Mouse (Mus musculus) gastrocnemius, postnatal 10 days (tissue): ENCODE data around the gene Crk. TPM values are rescaled to one million over a fixed set of nuclear protein-coding genes. Genes with fewer than 3 reads are reported as not detected.

Experiments used
- DNase-seq: peaks from one replicate; pipeline ENCODE4 v3.0.0; 2021; ENCODE audit warnings: mixed read lengths
- total RNA-seq, 2 experiments: library from RNA; stranded (reverse); gene quantifications; 2 replicates each; pipeline ENCODE4 v1.2.3; 2021

The Crk gene
- total RNA-seq, 2 experiments from 2014 or later = 53.0 to 59.8 TPM

GRCm38 (mm10) chr11:75738477-75738821 is 59.4 kb downstream of the Crk start:
- no peak for DNase-seq

GRCm38 (mm10) chr11:75740204-75740603 is 61.1 kb downstream of the Crk start:
- DNase-seq = no peak

GRCm38 (mm10) chr11:75741615-75742014 is 62.6 kb downstream of the Crk start:
- DNase-seq = no peak

DNA sequence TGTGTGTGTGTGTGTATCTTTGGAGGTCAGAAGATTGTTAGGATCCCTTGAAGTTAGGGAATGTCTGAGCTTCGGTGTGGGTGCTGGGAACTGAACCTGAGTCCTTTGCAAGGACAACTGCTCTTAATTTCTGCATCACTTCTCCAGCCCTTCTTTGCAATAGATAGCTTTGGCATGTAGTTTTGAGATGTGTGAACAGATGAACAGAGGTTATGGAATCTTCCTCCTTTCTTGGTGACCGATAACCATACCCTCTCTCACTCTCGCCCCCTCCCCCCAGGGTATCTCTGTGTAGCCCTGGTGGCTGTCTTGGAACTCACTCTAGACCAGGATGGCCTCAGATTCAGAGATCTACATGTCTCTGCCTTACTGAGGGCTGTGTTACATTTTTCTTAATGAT is 65.7 kb downstream of the Crk start:
- no peak for DNase-seq

DNA sequence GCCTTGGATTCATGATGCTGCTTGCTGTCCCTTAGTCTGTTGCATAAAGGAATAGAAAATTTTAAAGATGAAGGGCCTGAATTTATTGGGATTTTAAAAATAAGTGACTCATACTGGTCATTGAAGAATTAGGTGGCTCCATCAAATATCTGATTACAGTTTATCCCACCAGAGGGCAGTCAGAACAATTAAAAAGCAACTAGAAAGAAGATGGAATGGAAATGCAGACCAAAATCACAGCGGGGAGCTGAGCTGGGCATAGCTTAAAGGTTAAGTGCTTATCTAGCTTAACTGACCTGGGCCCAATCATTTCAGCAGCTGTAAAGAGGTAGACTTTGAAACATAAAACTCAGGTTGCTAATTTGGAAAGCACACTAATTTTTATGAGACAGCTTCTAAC is 71.5 kb downstream of the Crk start:
- DNase-seq = no peak

- DNase-seq = no peak
Measured at GRCm38 (mm10) chr11:75751082-75751481, 72.0 kb downstream of the Crk start.

Other genes starting within 250 kb of the Crk start
- under 1 TPM in 1 of 2 experiments, not detected in 1; 0.56 TPM for gene Serpinf2, start 239.7 kb upstream of the Crk start, total RNA-seq
- 1 to 10 TPM; 7.2 to 7.9 TPM for gene Wdr81, start 224.5 kb upstream of the Crk start, total RNA-seq
- gene Tlcd2, start 217.5 kb upstream of the Crk start, total RNA-seq = 10 to 100 TPM; 13.5 to 14.9 TPM
- 10 to 100 TPM; 77.6 to 83.7 TPM for gene Prpf8, start 192.4 kb upstream of the Crk start, total RNA-seq
- gene Rilp, start 169.2 kb upstream of the Crk start, total RNA-seq = 10 to 100 TPM; 25.5 to 32.6 TPM
- gene Scarf1, start 165.7 kb upstream of the Crk start, total RNA-seq = 10 to 100 TPM in 1 of 2 experiments, 1 to 10 TPM in 1; 7.9 to 10.0 TPM
- gene Slc43a2, start 147.6 kb upstream of the Crk start, total RNA-seq = 10 to 100 TPM; 24.2 to 27.3 TPM
- 100 to 1,000 TPM; 148 to 160 TPM for gene Pitpna, start 91.2 kb upstream of the Crk start, total RNA-seq
- 10 to 100 TPM; 22.5 to 23.3 TPM for gene Inpp5k, start 48.3 kb upstream of the Crk start, total RNA-seq
- gene Myo1c, start 28.8 kb upstream of the Crk start, total RNA-seq = 10 to 100 TPM; 56.3 to 65.1 TPM
- gene Ywhae, start 53.6 kb downstream of the Crk start, total RNA-seq = 100 to 1,000 TPM; 801 to 805 TPM
- 1 to 10 TPM; 1.0 TPM for gene Doc2b, start 116.8 kb downstream of the Crk start, total RNA-seq